Mouse (Mus musculus) gastrocnemius, postnatal 36 days (tissue): ENCODE data around the gene Cyp4f13. TPM values are rescaled to one million over a fixed set of nuclear protein-coding genes. Genes with fewer than 3 reads are reported as not detected.
A peak's percentile ranks its signal among the peaks of the same experiment; 100 is the strongest.

Experiments
- DNase-seq, 2 experiments: peaks; one replicate each; pipeline ENCODE4 v3.0.0; 2022
- intact Hi-C: fragments of 180-260 bp; cut with DNase I; formaldehyde crosslinking; loops from one replicate; pipeline ENCODE4 v1.15.1; 2025
- total RNA-seq, 2 experiments: library from RNA; stranded (reverse); gene quantifications; 2 replicates each; pipeline ENCODE4 v1.2.3; 2021

Cyp4f13 gene
- total RNA-seq, 2 experiments from 2014 or later, result 8.6 to 10.8 TPM

GRCm38 (mm10) chr17:32916075-32916474 is 31.1 kb downstream of the Cyp4f13 start:
- no peak for DNase-seq
- intact Hi-C loops, result no loop called here

- intact Hi-C loops, result loop anchor here (5.0 kb wide), 1 partner anchor 41 kb away; the partner anchor contains the start of gene Cyp4f13
Measured at GRCm38 (mm10) chr17:32906172-32906571, 41.0 kb downstream of the Cyp4f13 start.

GRCm38 (mm10) chr17:32905239-32905638 is 42.0 kb downstream of the Cyp4f13 start:
- DNase-seq, result peak in 1 of 2 experiments; percentile 27
- intact Hi-C loops, result loop anchor here (5.0 kb wide), 1 partner anchor 42 kb away; the partner anchor contains the start of gene Cyp4f13

More at GRCm38 (mm10) chr17:32906172-32906571, 41.0 kb downstream of the Cyp4f13 start:
- no peak for DNase-seq

- intact Hi-C loops, result no loop called here
Measured at GRCm38 (mm10) chr17:32904414-32904813, 42.8 kb downstream of the Cyp4f13 start.

GRCm38 (mm10) chr17:32901751-32902525 is 45.3 kb downstream of the Cyp4f13 start:
- intact Hi-C loops, result no loop called here
- no peak for DNase-seq

More at GRCm38 (mm10) chr17:32904414-32904813, 42.8 kb downstream of the Cyp4f13 start:
- DNase-seq, result no peak

- intact Hi-C loops, result no loop called here
- DNase-seq, result no peak
Measured at GRCm38 (mm10) chr17:32895421-32895820, 51.8 kb downstream of the Cyp4f13 start.

- DNase-seq, result no peak
- intact Hi-C loops, result no loop called here
Measured at GRCm38 (mm10) chr17:32893901-32894300, 53.3 kb downstream of the Cyp4f13 start.

- peak; percentile 77 to 82 for DNase-seq
- intact Hi-C loops, result no loop called here
Measured at GRCm38 (mm10) chr17:32891239-32892180, 55.7 kb downstream of the Cyp4f13 start, which contains the start of gene Zfp870. Zfp870 (minus strand) TSS chr17:32891642.

GRCm38 (mm10) chr17:32890852-32891238 is 56.4 kb downstream of the Cyp4f13 start:
- no peak for DNase-seq
- intact Hi-C loops, result no loop called here

- intact Hi-C loops, result no loop called here
- no peak for DNase-seq
Measured at GRCm38 (mm10) chr17:32889611-32890010, 57.6 kb downstream of the Cyp4f13 start.

GRCm38 (mm10) chr17:32880320-32881218 is 66.6 kb downstream of the Cyp4f13 start:
- no peak for DNase-seq
- intact Hi-C loops, result no loop called here

GRCm38 (mm10) chr17:32878773-32879172 is 68.4 kb downstream of the Cyp4f13 start:
- DNase-seq, result no peak
- intact Hi-C loops, result no loop called here

- intact Hi-C loops, result no loop called here
- DNase-seq, result no peak
Measured at GRCm38 (mm10) chr17:32877471-32878171, 69.6 kb downstream of the Cyp4f13 start.

Other genes starting within 250 kb of the Cyp4f13 start
- gene Zfp871, start 159.1 kb downstream of the Cyp4f13 start, total RNA-seq, result 10 to 100 TPM; 16.9 to 21.8 TPM
- gene Zfp811, start 137.5 kb downstream of the Cyp4f13 start, total RNA-seq, result under 1 TPM; 0.08 to 0.10 TPM
- 1 to 10 TPM; 5.5 to 5.8 TPM for gene Zfp799, start 117.1 kb downstream of the Cyp4f13 start, total RNA-seq
- 1 to 10 TPM; 3.8 to 6.8 TPM for gene Zfp870, start 55.8 kb downstream of the Cyp4f13 start, total RNA-seq
- gene Cyp4f14, start 30.1 kb downstream of the Cyp4f13 start, total RNA-seq, result under 1 TPM in 1 of 2 experiments, not detected in 1; 0.27 TPM
- gene Zfp472, start 18.4 kb upstream of the Cyp4f13 start, total RNA-seq, result 1 to 10 TPM; 1.3 to 1.5 TPM
- 1 to 10 TPM; 3.1 to 5.4 TPM for gene Zfp952, start 45.7 kb upstream of the Cyp4f13 start, total RNA-seq
- gene Zfp763, start 86.0 kb upstream of the Cyp4f13 start, total RNA-seq, result 1 to 10 TPM; 1.5 to 2.4 TPM
- not detected for gene 4921501E09Rik, start 120.7 kb upstream of the Cyp4f13 start, total RNA-seq
- 1 to 10 TPM; 3.1 to 4.8 TPM for gene Zfp563, start 141.9 kb upstream of the Cyp4f13 start, total RNA-seq
- gene Morc2b, start 192.3 kb upstream of the Cyp4f13 start, total RNA-seq, result under 1 TPM; 0.07 to 0.20 TPM
- not detected for gene Olfr55, start 221.0 kb upstream of the Cyp4f13 start, total RNA-seq
- not detected for gene Olfr239, start 243.9 kb upstream of the Cyp4f13 start, total RNA-seq